Mouse (Mus musculus): ENCODE results near the gene Mindy3. TPM values are rescaled to one million over a fixed set of nuclear protein-coding genes. Genes with fewer than 3 reads are reported as not detected.

Gene Mindy3
- polyA plus RNA-seq, 1 experiment = 70.3 TPM

GRCm38 (mm10) chr2:12318715-12319114 lies 100.6 kb downstream of the Mindy3 start:
- 85% methylated on average over 3 of the region's 3 CpGs for WGBS
- Histone ChIP-seq H3K27me3 (ENCODE audit: control insufficient read depth, insufficient read depth, low read length) (no peaks in the 10 kb centered on the region), H3K36me3 (ENCODE audit: control insufficient read depth, insufficient read depth, low read length) (no peaks in the 10 kb centered on the region), H3K4me1 (ENCODE audit: control insufficient read depth, insufficient read depth, insufficient read length, low read length) (no peaks in the 10 kb centered on the region), H3K4me3 (ENCODE audit: low read depth, low read length) (no peak overlapping the region), H3K27ac (ENCODE audit: insufficient read depth, low read depth, low read length) (no peak overlapping the region)
- TF ChIP-seq POLR2A (IDR thresholded peaks at IDR 0.05; ENCODE audit: low read depth, low read length) (no peak), CTCF (IDR thresholded peaks at IDR 0.05; ENCODE audit: extremely low read depth, insufficient read length, insufficient replicate concordance, low read depth, low read length) (no peak)

- H3K36me3 ChIP-seq (ENCODE audit: control insufficient read depth, insufficient read depth, low read length) = no peaks in the 10 kb centered on the region
- 78% methylated on average over 4 of the region's 4 CpGs for WGBS
- H3K4me3 ChIP-seq (ENCODE audit: low read depth, low read length) = no peak overlapping the region
- TF ChIP-seq CTCF (IDR thresholded peaks at IDR 0.05; ENCODE audit: extremely low read depth, insufficient read length, insufficient replicate concordance, low read depth, low read length) (no peak), POLR2A (IDR thresholded peaks at IDR 0.05; ENCODE audit: low read depth, low read length) (no peak)
- no peaks in the 10 kb centered on the region for H3K4me1 ChIP-seq (ENCODE audit: control insufficient read depth, insufficient read depth, insufficient read length, low read length)
- H3K27ac ChIP-seq (ENCODE audit: insufficient read depth, low read depth, low read length) = no peak overlapping the region
- H3K27me3 ChIP-seq (ENCODE audit: control insufficient read depth, insufficient read depth, low read length) = no peaks in the 10 kb centered on the region
These were observed 101.2 kb downstream of the Mindy3 start for GRCm38 (mm10) chr2:12318036-12318435.

GRCm38 (mm10) chr2:12317343-12317742 lies 101.9 kb downstream of the Mindy3 start:
- WGBS = 68% methylated on average over 5 of the region's 5 CpGs
- Histone ChIP-seq H3K27ac (ENCODE audit: insufficient read depth, low read depth, low read length) (no peak overlapping the region), H3K4me3 (ENCODE audit: low read depth, low read length) (no peak overlapping the region), H3K27me3 (ENCODE audit: control insufficient read depth, insufficient read depth, low read length) (no peaks in the 10 kb centered on the region), H3K36me3 (ENCODE audit: control insufficient read depth, insufficient read depth, low read length) (no peaks in the 10 kb centered on the region), H3K4me1 (ENCODE audit: control insufficient read depth, insufficient read depth, insufficient read length, low read length) (no peaks in the 10 kb centered on the region)
- TF ChIP-seq POLR2A (IDR thresholded peaks at IDR 0.05; ENCODE audit: low read depth, low read length) = no peak
- no peak for TF ChIP-seq CTCF (IDR thresholded peaks at IDR 0.05; ENCODE audit: extremely low read depth, insufficient read length, insufficient replicate concordance, low read depth, low read length)

GRCm38 (mm10) chr2:12316361-12316760 lies 102.9 kb downstream of the Mindy3 start:
- no peak overlapping the region for H3K4me3 ChIP-seq (ENCODE audit: low read depth, low read length)
- 37% methylated on average over 7 of the region's 7 CpGs for WGBS
- H3K27ac ChIP-seq (ENCODE audit: insufficient read depth, low read depth, low read length) = no peak overlapping the region
- no peaks in the 10 kb centered on the region for H3K4me1 ChIP-seq (ENCODE audit: control insufficient read depth, insufficient read depth, insufficient read length, low read length)
- no peak for TF ChIP-seq POLR2A (IDR thresholded peaks at IDR 0.05; ENCODE audit: low read depth, low read length)
- TF ChIP-seq CTCF (IDR thresholded peaks at IDR 0.05; ENCODE audit: extremely low read depth, insufficient read length, insufficient replicate concordance, low read depth, low read length) = no peak
- H3K27me3 ChIP-seq (ENCODE audit: control insufficient read depth, insufficient read depth, low read length) = no peaks in the 10 kb centered on the region
- H3K36me3 ChIP-seq (ENCODE audit: control insufficient read depth, insufficient read depth, low read length) = no peaks in the 10 kb centered on the region

GRCm38 (mm10) chr2:12314028-12314427 lies 105.2 kb downstream of the Mindy3 start:
- no peaks in the 10 kb centered on the region for H3K36me3 ChIP-seq (ENCODE audit: control insufficient read depth, insufficient read depth, low read length)
- no peaks in the 10 kb centered on the region for H3K4me1 ChIP-seq (ENCODE audit: control insufficient read depth, insufficient read depth, insufficient read length, low read length)
- H3K4me3 ChIP-seq (ENCODE audit: low read depth, low read length) = no peak overlapping the region
- no peaks in the 10 kb centered on the region for H3K27me3 ChIP-seq (ENCODE audit: control insufficient read depth, insufficient read depth, low read length)
- WGBS = 72% methylated on average over 6 of the region's 6 CpGs
- TF ChIP-seq POLR2A (IDR thresholded peaks at IDR 0.05; ENCODE audit: low read depth, low read length) = no peak
- TF ChIP-seq CTCF (IDR thresholded peaks at IDR 0.05; ENCODE audit: extremely low read depth, insufficient read length, insufficient replicate concordance, low read depth, low read length) = no peak
- no peak overlapping the region for H3K27ac ChIP-seq (ENCODE audit: insufficient read depth, low read depth, low read length)

- Histone ChIP-seq H3K4me1 (ENCODE audit: control insufficient read depth, insufficient read depth, insufficient read length, low read length) (no peaks in the 10 kb centered on the region), H3K36me3 (ENCODE audit: control insufficient read depth, insufficient read depth, low read length) (no peaks in the 10 kb centered on the region), H3K27ac (ENCODE audit: insufficient read depth, low read depth, low read length) (no peak overlapping the region), H3K4me3 (ENCODE audit: low read depth, low read length) (no peak overlapping the region), H3K27me3 (ENCODE audit: control insufficient read depth, insufficient read depth, low read length) (no peaks in the 10 kb centered on the region)
- TF ChIP-seq CTCF (IDR thresholded peaks at IDR 0.05; ENCODE audit: extremely low read depth, insufficient read length, insufficient replicate concordance, low read depth, low read length) = no peak
These were observed 110.8 kb downstream of the Mindy3 start for GRCm38 (mm10) chr2:12308466-12308865.

GRCm38 (mm10) chr2:12307311-12307710 lies 112.0 kb downstream of the Mindy3 start:
- H3K36me3 ChIP-seq (ENCODE audit: control insufficient read depth, insufficient read depth, low read length) = no peaks in the 10 kb centered on the region
- H3K27me3 ChIP-seq (ENCODE audit: control insufficient read depth, insufficient read depth, low read length) = no peaks in the 10 kb centered on the region
- H3K4me3 ChIP-seq (ENCODE audit: low read depth, low read length) = no peak overlapping the region
- H3K27ac ChIP-seq (ENCODE audit: insufficient read depth, low read depth, low read length) = no peak overlapping the region
- no peaks in the 10 kb centered on the region for H3K4me1 ChIP-seq (ENCODE audit: control insufficient read depth, insufficient read depth, insufficient read length, low read length)
- TF ChIP-seq POLR2A (IDR thresholded peaks at IDR 0.05; ENCODE audit: low read depth, low read length) (no peak), CTCF (IDR thresholded peaks at IDR 0.05; ENCODE audit: extremely low read depth, insufficient read length, insufficient replicate concordance, low read depth, low read length) (no peak)
